Mouse (Mus musculus): ENCODE measurements around the gene Fam170b.

Gene Fam170b

DNA sequence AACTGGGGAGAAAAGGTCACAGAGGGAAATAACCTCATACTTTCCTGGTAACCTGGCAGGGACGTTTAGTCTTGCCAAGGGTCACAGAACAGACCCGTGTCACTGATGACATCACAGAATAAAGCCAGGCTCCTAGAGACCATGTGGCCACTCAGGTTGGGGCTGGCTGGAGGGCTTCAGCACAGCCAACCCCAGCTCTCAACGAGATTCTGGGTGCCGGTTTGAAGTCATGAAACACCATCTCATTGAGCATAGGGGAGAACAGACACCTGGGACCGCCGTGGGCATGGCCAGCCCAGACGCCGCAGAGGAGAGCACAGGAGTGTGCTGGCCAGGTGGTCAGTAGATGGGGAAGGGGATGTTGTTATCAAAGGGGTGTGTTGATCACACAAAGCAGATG lies at the start of gene Fam170b:
Gene Fam170b (plus strand): TSS at position 116 of the 400 bp plus-strand sequence.
- no peak for DNase-seq

DNA sequence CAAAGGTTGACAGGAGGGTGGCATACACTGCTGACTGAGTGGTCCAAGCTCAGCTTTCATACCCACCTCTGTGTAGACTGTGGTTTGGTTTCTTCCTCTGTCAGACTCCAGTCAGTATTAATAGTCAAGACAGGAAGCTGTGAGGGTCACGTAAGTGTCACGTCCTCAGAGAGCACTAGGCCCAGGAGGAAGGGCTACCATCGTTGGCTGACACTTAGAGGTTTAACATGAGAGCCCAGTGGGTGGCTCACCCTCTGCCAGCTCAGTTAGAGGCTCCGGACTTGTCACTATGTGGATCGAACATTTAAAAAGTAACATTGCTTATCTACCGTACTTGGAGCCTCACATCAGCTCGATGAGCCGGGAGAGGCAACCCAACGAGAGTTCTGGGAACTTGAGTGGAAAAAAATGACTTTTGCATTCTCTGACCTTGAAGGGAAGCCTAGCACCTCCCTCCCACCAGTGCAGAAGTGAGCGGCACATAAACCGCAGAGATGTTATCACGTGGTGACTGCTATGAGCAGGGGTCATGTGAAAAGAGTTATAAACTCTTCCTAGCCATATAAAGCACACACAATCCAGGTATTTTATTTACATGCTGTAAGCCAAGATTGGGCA lies 49.5 kb upstream of the Fam170b start:
- DNase-seq, result no peak

DNA sequence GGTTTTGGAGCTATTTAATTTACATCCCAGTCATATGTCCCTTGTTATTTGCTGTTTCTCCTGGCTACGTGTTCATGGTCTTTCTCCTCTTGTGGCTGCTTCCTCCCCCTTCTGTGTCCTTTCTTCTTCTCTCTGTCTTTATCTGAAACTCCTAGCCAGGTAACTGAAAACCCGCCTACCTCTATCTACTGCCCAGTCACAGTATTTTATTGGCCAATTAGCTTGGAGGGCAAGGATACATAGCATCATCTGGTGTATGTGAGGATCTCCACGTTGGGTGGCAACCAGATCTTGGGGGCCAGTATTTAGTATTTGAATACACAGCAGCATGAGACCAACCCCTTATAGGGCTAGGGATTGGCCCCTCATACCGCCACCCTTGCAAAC lies 49.0 kb upstream of the Fam170b start:
- no peak for DNase-seq

DNA sequence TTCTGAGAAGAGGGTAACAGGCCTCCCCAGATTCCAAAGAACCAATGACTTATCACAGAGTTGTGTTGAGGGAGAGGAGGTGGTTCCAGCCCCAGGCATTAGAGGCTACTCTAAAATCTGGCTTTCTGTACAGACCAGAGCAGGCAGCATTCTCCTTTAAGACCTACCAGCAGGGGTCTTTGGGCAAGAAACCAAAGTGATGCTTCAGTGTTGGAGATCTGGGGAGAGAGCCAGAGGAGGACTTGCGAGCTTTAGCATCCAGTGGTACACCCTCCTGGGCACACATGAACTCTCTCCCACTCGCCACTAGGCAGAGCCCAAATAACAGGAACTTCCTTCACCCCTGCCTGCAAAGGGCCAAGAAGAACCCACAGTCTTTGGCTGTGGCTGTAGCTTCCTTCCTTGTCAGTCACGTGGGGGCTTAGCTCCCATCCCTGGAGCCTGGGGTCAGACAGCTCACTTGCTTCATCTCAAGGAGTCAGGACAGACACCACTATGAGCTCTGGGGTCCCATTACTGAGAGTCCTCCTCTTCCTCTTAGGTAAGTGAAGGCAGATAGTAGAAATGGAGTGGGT lies 48.1 kb upstream of the Fam170b start, which contains the start of gene Tmem273:
Gene Tmem273 (plus strand): TSS at position 408 of the 575 bp plus-strand sequence.
- no peak for DNase-seq

DNA sequence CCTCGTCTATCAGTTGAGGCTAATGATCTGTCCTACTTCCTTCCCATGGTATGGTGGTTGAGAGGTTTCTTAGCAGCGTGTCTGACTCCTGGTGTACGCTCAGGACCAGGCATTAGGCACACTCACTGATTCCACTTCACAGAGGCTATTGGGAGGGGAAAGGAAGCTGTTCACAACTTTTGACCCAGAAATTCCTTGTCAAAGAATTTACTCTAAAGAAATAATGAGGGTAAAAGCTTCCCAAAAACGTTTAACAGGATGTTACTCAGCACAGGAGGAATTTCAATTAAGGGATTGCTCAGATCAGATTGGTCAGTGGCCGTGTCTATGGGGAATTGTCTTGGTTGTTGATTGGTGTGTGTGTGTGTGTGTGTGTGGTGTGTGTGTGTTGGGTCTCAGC lies 46.1 kb upstream of the Fam170b start:
- DNase-seq, result no peak

DNA sequence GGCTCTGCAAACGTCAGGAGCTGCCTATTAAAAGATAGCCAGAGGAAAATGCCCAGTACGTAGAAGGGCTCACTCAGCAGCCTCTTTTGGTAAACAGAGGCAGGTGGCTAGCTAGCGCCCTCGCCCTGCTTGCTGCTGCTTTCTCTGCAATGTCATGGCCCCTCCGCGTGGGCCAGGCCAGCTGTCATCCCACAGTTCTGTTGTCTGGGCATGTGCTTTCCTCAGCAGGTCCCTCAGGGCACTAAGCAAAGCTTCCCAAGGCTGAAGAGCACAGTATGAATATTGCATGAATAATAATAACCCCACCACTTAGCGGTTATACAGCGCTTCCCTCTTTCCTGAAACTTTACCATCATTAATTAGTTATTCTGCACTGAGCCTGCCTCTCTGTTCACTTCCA lies 37.4 kb upstream of the Fam170b start:
- no peak for DNase-seq

DNA sequence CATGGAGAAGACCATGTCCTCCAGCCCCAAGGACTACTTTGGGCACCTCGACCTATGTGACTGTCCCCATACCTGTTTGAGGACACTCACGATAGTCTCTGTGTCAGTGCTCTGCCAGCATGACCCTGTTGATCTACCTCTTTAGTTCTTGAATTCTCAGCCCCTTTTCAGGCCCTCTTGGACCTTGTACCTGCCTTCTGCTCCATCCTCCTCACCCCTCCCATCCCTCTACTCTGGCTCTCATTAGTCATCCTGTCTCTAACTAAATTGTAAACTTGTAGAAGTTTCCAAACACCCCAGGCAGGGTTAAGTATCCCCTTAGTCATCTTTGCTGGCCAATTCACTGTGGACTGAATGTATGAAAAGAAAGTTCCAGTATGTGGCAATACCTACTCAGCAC lies 36.0 kb upstream of the Fam170b start:
- DNase-seq, result no peak

DNA sequence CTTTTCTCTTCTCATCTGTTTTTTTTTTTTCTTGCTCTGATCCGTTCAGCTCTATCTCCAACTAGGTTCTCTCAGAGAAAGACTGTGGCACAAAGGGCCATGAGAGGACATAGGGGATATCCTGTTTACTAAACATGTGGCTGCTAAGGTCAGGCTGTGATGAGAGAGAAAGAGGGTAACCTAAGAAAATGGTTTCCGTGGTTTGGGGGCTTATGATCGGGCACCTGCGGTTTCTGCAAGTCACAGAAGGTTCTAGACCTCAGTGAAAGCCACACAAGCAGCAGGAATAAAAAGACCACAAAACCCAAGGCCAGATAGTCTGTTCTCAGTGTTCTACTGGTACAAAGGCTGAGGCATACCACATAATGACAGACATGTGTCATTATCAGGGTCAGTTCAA lies 35.4 kb upstream of the Fam170b start:
- DNase-seq, result no peak

DNA sequence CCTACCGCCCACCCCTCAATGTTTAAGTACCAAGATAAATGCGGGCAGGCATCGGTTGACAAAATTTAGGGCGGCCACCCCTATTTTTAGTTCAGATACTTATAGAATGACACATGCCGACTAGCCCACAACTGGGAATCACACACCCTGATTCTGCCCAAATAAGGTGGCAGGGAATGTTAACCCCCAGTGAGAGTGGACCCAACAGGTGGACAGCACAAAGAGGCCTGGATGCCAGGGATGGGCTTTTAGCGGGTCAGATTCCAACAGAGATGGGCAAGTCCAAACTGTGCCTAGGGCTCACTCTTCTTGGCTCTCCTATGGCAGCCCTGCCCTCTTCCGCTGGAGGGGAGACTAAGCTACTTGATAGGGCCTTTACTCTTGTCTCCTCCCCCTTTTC lies 33.7 kb upstream of the Fam170b start:
- DNase-seq, result no peak

DNA sequence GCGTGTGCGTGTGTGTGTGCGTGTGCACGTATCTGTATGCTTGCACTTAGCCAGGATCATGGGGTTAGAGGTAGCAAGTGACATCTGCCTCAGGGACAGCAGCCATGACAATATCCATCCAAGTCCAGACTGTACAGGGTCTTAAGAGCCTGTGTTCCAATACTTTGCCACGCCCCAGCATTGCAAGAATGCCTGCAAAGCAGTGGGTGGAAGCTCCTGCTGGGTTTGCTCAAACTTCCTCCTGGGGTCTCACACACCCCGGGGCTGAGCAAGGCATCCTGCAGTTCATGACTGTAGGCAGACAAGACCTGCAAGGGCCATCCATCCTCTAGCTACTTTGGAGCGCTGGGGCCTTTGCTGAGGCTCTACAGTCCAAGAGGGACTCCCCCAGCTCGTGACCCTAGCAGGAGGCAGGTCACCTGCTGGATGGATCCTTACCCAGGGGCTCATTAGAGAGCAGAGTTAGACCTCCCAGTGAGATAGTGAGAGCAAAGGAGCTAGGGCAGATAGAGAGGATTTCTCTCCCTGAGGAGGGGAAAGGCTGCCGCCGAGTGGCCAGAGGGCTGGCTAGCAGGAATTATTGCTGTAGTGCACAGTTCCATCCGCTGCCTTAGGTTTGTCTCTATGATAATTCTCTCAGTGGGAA lies 32.6 kb upstream of the Fam170b start:
- no peak for DNase-seq

DNA sequence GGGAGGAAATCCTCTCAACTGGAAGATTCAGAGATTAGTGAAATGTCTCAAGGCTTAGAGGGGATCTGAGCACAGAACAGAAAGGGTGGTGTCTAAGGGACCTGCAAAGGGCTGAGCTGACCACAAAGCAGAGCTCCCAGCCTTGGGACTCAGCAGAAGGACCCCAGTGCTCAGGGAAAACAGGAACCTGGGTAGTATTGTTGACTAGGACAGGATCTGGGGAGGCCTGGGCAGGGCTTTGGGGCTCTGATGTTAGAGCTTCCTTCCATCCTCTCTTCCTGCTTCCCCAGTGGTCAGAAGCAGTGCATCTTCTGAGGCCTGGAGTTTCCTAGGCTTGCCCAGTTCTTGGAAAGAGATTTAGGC lies 32.1 kb upstream of the Fam170b start:
- DNase-seq, result no peak

DNA sequence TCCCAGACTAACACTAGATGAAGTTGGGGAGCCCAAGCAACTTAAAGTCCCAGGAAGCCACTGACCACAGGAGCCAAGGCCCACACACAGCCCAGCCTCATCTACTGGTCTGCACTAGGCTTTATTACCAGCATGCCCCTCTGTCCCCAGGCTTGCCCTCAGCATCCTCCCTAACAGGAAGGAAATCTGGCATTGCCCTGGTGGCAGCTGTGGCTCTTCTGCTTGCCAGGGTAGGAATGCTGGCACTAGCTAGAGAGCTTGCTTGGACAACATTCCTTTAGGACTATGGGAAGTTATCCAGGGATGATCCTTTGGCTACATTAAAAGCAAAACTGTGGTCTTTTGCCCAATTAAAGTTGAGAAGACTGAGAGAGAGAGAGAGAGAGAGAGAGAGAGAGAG lies 23.7 kb upstream of the Fam170b start:
- DNase-seq, result no peak

DNA sequence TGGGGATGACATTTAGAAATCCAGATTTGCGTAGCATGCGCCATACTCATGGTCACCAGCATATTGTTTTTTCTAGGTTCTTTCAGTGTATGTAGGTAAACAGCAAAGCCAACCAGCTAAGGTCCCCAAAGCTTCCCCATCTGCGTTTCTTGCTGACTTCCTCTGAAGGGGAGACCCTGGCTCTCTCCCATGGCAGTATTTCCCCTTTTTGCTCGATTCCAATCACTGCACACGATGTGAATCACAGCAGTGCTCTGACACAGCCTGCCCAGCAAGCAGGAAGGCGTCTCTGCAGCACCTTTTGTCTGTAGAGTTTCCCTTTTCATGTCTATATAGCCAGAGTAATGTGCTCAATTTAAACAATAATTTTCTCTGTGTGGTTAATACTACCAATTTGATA lies 21.3 kb upstream of the Fam170b start:
- DNase-seq, result no peak

DNA sequence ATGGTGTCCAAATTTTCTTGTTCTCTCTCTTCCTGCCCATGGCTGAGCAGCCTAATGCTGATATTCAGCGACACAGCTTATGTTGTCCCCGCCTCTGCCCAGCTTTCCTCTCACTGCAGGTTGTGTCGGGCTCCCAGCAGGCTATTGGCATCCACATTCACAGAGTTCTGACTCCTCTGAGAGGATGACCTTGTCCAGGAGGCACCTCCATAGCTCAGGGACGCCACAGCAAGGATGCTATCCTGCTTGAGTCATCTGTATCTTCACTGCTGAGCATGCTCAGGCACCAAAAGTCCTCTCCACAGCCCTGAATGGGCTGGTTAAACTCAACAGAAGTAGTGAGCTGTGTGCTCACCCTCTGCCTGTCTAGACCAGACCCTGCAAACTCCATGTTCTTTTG lies 18.8 kb upstream of the Fam170b start:
- DNase-seq, result no peak

DNA sequence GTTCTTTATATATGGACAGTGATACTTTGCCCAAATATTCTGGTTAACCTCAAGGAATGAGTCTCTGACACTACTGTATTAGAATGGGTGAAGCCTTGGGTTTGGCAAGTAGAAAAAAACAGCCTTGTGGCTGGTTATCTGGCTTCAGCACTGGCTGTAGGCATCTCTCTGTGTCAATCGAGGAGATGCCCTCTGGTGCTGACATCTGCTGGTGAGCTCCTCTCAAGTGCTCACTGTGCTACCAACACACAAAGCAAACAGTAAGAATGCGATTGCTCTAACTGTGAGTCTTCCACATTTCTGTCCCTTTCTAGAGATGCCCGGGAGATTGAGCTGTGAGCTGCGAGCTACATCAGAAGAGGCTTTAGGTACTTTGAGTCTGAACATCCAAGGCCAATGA lies 17.2 kb upstream of the Fam170b start:
- no peak for DNase-seq

DNA sequence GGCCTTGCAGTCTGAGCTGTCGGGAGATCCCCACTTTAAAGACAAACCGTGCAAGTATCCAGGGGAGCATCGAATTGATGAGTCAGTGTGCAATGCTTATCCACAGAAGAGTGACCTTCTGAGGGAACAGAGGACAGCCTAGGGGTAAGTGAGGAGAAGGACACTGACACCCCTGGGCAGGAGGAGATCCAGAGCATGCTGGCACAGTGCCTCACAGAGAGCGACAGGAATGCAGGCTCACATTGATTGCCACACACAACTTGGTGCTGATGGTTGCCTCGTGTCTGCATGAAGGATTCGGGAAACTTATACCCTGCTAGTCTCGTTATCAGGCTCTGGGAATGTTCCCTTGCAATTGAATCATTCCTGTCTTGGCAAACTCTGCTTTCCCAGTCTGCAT lies 16.5 kb upstream of the Fam170b start:
- no peak for DNase-seq

DNA sequence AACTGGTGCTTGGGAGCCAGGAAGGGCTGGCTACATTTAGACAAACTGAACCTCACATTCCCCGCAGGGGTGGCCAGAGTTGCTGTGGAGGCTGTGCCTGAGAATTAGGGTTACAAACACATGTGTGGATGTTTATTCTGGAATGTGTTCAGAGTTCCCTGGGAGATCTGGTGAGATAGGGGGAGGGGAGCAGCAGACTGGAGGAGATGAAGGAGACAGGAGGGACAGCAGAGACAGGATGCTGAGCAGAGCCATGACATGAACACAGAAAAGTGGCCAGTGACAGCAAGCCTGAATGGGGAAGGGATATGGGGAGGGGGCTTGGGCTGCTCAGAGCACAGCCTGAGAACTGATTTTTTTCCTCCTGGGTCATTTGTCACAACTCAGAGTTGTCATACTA lies 14.5 kb upstream of the Fam170b start:
- DNase-seq, result no peak

DNA sequence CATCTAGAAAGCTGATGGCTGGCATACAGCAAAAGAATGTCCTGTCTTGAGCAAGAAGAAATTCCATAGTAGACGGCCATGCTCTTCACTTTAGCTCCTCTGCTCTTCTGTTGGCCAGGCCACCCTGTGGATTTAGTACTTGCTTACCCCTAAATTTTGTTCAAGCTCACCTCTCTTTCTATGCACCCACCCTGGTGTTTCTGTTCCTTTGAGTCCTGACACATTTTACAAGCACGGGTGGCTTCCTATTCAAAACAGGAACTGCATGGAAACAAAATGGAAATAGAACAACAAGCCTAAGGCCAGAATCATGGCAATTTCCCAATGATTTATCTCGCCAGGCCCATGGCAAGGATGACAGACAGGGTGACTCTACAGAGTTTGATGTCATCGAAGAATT lies 10.9 kb upstream of the Fam170b start:
- DNase-seq, result no peak

DNA sequence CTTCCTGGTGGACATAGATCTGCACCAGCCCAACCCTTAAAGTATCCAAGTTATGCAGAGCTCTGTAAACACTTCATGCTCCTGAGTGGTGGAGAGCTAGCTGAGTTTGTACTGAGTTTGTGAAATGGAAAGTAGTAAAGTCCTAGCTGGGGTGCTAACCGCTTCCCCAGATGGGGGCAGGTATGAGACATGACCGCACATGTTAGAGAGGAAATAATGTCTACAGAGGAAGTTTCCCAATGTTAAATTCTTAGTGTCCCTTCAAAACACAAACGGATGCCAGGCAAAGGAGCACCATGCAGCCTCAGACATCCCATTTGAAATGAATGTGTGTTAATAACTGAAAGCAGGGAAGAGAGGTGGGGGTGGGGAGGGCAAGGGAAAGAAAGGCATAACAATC lies 9.9 kb upstream of the Fam170b start:
- no peak for DNase-seq

DNA sequence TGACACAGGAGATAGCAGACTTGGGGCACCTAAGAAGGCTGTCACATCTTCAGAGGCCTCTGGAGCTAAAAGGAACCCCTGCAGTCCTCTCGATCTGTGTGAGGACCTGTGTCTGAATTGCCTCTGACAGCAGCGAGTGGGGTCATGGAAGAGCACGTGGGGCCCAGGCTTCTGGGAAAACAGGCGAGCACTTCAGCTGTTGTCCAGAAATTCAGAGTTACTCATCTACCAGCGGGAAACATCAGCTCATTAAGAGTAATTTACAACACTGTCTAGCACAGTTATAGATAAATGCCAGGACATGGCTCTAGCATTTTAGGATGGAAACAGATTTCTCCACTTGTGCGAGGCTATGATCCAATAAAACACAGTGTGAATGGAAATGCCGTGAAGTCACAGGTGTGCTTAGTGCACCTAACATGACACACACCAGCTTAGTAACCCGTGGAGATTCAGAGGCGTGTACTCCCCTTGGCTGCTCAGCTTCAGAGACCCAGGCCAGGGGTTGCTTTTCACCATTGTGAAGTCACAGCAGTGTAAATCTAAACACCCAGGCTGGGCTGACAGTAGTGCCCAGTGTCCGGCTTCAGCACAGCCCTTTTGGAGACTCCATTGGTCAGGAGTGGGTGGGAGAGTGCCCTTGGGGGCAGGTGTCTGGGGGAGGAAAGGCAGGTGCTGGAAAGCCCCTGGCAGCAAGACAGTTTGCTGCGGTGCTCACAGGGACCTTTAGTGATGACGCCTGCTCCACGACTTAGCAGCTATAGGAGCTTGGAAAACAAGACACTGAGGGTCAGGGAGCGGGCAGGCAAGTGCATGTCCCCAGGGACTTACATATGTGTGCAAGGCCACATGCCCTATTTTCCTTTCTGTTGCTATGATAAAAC lies 9.3 kb upstream of the Fam170b start:
- no peak for DNase-seq

DNA sequence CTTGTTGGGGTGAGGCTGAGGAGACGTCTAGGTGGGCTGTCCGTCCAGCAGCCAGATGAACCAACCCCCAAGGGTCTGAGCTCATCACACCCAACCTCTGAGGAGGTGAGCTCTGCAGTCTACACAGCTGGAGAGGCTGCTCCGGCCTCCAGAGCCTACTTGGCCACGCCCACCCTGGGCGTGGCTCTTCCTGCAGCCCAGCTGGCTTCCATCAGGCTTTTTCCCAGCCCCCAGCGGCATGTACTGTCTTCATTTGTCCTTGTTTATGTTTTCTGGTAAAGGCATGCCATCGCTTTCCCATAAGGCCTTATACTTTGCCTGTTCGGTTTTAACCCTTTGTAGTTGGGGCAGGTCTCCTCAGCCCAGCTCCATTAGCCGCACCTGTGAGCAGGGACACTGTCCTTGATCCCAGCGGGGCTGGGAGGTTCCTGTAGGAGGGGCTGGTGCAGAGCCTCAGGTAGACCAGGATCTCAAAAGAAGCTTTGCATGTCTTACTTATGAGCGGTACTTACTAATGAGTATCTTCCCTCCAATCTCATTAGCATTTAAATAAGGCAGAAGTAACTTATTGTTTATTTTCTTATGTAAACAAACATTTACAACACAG lies 8.2 kb upstream of the Fam170b start:
- peak; percentile 47 for DNase-seq

DNA sequence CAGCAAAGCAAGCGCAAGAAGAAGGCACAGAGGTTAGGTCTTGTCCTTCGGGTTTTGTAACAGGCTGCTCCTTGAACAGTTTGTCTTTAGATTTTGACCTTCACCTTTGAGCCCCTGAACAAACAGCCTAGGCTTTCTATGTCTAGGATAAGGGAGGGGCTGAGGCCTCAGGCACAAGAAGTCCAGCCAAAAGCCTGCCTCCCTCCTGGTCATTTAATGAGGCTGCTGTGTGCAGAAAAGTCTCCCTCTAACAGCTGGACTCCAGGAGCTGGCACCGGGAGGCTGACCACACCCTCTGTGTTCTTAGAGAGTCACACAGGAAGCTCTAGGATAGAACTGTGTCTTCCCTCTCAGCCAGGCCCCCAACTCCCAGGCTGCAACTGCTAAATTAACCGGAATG lies 6.6 kb upstream of the Fam170b start:
- peak; percentile 15 for DNase-seq

DNA sequence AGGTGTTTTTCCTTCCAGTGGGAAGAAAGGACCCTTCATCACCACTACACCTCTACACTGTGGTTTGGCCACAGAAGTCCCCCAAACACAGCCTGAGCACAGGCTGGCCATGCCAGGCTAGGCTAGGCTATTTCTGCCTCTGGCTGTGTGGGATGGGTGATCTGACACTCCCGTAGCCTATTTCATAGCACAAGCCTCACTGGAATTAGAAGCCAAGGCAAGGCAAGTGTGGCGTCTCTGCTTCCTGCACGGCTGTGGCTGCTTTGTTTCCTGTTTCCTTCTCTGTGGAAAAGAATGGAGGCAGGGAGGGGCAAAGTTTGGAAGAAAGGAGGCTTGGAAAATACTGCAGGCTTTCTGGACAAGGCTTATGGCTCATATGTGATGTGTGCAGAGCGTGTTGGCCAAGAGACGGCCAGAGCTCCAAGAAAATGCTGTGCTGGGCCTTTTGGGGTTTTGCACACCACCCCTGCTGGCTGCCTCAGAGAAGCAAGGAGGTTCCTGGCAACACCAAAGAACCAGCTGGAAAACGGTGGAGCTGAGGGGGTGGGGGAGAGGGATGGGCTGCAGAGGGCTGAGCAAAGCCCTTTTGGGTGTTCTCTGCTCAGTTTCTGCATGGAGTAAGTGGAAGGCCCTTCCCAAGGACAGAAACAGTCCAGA lies 5.6 kb upstream of the Fam170b start:
- peak; percentile 15 for DNase-seq
